Mouse (Mus musculus) stomach, postnatal 0 days (tissue): Measurements from ENCODE around the gene Cd48.

Experiments used
- CTCF ChIP-seq: IDR thresholded peaks from 2 replicates; pipeline ENCODE4 v1.5.1; 2016; ENCODE audit warnings: antibody characterized with exemption, low read depth, mild to moderate bottlenecking, moderate library complexity
- EP300 ChIP-seq: optimal IDR thresholded peaks from 2 replicates; pipeline ENCODE3; 2016; ENCODE audit warnings: antibody characterized with exemption

GRCm38 (mm10) chr1:171731195-171731594 is 49.4 kb downstream of the Cd48 start:
- no peak for TF ChIP-seq CTCF
- TF ChIP-seq EP300, result no peak
